Mouse (Mus musculus) midbrain, embryonic 10.5 days (tissue): Measurements from ENCODE around the gene Tnfrsf25. TPM values are rescaled to one million over a fixed set of nuclear protein-coding genes. Genes with fewer than 3 reads are reported as not detected.

ENCODE experiments used
- DNase-seq: peaks from one replicate; pipeline ENCODE4 v3.0.0-alpha.2; 2017; ENCODE audit warnings: low spot score
- H3K27ac ChIP-seq: fragments of 300-500 bp; sonication (generic); replicated peaks from 2 replicates; pipeline ENCODE4 v1.5.1; 2016; ENCODE audit warnings: mild to moderate bottlenecking
- H3K27me3 ChIP-seq: fragments of 300-500 bp; sonication (generic); 2 replicates; pipeline ENCODE4 v1.6.1; 2016; ENCODE audit warnings: low read depth, mild to moderate bottlenecking; ENCODE audit not compliant: poor library complexity, severe bottlenecking
- H3K36me3 ChIP-seq: fragments of 300-500 bp; sonication (generic); 2 replicates; pipeline ENCODE4 v1.6.1; 2016; ENCODE audit warnings: mild to moderate bottlenecking, moderate library complexity
- H3K4me1 ChIP-seq: fragments of 300-500 bp; sonication (generic); 2 replicates; pipeline ENCODE4 v1.6.1; 2016
- H3K4me3 ChIP-seq: fragments of 300-500 bp; sonication (generic); 2 replicates; pipeline ENCODE4 v1.5.1; 2016; ENCODE audit warnings: mild to moderate bottlenecking, moderate library complexity
- H3K9me3 ChIP-seq: fragments of 300-500 bp; sonication (generic); replicated peaks from 2 replicates; pipeline ENCODE4 v1.6.1; 2016; ENCODE audit warnings: mild to moderate bottlenecking
- WGBS: fragments of 180-500 bp; shearing (Covaris S2); methylation state at CpG from one replicate; pipeline ENCODE4 v1.1.7; 2016; 5-methylcytosine and 5-hydroxymethylcytosine counted together
- polyA plus RNA-seq: library from polyadenylated mRNA; unstranded; fragments of >200 nt; fragmentation: Nextera tagmentation; extraction: Ambion mirVana; gene quantifications from 2 replicates; pipeline ENCODE4 v1.2.1, GENCODE M21; 2016

The Tnfrsf25 gene
- polyA plus RNA-seq, 1 experiment from 2014 or later, result 0.47 TPM

DNA sequence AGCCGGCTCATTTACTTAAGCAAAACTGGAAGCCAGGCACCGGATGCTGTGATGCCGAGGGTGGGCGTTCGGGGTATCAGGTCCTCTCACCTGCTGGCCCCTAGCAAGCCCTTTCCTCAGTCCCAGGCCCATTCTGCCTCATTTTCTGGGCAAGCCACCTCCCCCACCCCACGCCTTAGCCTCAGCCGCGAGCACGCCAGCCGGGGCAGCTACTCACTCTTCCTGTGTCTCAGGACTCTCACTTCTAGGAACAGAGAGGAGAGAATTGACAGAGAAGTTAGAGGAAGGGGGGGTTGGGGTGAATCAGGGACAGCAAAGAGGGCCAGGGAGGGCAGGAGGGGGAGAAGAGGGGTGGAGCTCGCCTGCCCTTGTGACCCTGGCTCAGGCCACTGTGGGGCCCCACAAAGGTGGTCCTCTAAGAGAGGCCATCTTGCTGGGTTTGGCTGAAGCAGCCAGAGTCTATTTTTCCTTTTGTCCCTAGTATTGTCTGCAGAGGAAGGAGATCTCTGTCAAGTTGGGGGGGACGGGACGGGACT, 13.7 kb downstream of the Tnfrsf25 start:
- no peaks in the 10 kb centered on the region for H3K36me3 ChIP-seq
- no peak overlapping the region for H3K27ac ChIP-seq
- WGBS, result 20% methylated on average over 13 of the region's 13 CpGs
- no peak overlapping the region for H3K4me3 ChIP-seq
- peaks cover 70% of the 10 kb centered on the region for H3K4me1 ChIP-seq
- DNase-seq, result no peak
- H3K9me3 ChIP-seq, result no peaks in the 10 kb centered on the region
- peaks cover 100% of the 10 kb centered on the region for H3K27me3 ChIP-seq

DNA sequence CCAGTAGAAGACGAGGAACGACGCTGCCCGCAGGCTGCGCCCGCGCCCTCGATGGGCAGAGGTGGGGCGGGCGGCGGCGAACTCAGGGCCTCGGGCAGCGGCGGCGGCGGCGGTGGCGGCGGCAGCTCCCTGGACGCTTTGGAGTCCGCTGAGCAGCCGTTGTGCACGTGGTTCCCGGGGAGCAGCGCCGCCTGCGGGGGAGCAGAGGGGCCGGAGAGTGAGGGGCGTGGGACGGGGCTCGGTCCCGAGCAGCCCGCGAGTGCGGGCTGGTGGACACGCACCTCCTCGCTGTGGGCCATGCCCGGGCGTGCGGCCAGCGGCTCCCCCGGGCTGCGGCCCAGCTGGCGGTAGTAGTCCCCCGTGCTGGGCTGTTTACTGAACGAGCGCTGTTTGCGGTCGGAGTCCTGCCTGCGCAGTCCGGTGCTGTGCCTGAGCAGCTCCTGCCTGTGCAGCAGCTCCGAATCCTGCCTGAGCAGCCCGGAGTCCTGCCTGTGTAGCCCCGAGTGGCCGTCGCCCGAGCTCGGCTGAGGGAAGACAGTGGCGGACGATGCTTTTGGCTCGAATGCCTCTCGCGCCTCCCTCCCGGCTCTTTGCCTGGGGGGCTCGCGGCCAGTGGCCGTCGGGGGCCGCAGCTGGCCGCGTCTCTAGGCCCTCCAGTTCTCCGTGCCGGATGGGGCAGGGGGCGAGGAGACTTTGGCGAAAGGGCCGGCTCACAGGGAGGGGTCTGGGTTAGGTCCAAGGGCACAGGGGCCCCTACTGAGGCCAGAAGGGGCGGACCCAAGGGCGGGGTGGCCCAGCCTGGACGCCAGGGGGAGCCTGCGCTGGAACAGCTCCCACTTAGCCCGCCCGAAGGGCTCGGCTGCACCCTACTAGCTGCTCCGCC, 15.3 kb downstream of the Tnfrsf25 start:
- Histone ChIP-seq H3K4me3 (peak overlapping the region; percentile 52), H3K27me3 (peaks cover 100% of the 10 kb centered on the region), H3K27ac (no peak overlapping the region; the same call in 1 of the 2 replicates), H3K36me3 (no peaks in the 10 kb centered on the region), H3K4me1 (peaks cover 56% of the 10 kb centered on the region), H3K9me3 (no peaks in the 10 kb centered on the region)
- DNase-seq, result peak; percentile 69
- under 1% methylated on average over 74 of the region's 85 CpGs for WGBS

DNA sequence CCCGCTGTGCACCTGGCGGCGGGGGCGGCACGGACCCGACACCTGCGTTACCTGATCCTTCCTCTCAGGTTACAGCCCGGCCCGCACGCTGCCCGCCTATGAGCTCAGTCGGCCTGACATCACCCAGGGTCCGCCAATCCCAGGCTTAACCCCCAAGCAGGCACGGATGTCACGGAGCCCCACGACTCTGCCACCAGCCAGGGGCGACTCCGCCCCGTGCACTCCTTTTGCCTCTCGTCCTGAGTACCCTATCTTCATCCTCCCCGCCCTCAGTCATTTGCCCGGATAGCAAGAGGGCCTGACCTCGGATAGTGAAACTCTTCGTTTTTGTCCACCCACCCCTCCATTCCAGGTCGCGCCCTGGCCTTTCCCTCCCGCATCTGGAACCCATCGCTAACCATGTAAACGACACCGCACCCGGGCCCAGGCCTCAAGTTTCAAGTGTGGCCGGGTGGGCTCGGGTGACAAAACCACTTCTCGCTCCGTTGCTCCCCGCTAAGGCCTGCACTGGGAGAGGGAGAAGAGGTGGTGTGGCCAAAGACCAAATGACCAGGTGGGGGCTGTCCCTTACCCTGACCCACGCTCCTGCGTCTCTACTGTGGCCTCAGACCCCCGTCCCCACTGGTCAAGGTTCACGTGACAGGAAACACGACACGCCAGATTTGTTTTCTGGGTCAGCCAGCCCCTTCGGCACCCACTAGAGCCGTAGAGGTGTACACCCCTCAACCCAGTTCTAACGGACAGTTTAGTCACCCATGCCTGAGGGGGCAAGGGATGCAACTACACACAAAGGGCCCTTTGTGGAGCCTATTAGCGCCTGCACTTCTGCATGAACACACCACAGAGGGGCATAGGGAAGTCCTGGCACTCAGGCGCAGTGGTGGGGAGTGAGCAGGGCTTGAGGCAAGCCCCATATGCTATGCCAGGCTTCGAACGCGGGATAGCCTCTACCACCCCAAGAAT, 16.4 kb downstream of the Tnfrsf25 start:
- Histone ChIP-seq H3K4me3 (peak overlapping the region; percentile 52), H3K27me3 (peaks cover 99% of the 10 kb centered on the region), H3K27ac (no peak overlapping the region; the same call in 1 of the 2 replicates), H3K36me3 (no peaks in the 10 kb centered on the region), H3K4me1 (peaks cover 52% of the 10 kb centered on the region), H3K9me3 (no peaks in the 10 kb centered on the region)
- DNase-seq, result no peak
- 5% methylated on average over 50 of the region's 50 CpGs for WGBS

GRCm38 (mm10) chr4:152132772-152133169, 17.0 kb downstream of the Tnfrsf25 start:
- Histone ChIP-seq H3K36me3 (no peaks in the 10 kb centered on the region), H3K4me1 (peaks cover 52% of the 10 kb centered on the region), H3K27ac (no peak overlapping the region), H3K27me3 (peaks cover 99% of the 10 kb centered on the region), H3K4me3 (no peak overlapping the region), H3K9me3 (no peaks in the 10 kb centered on the region)
- 29% methylated on average over 10 of the region's 10 CpGs for WGBS
- no peak for DNase-seq

GRCm38 (mm10) chr4:152133213-152133612, 17.5 kb downstream of the Tnfrsf25 start:
- WGBS, result 46% methylated on average over 5 of the region's 5 CpGs
- Histone ChIP-seq H3K4me3 (no peak overlapping the region), H3K36me3 (no peaks in the 10 kb centered on the region), H3K27me3 (peaks cover 99% of the 10 kb centered on the region), H3K27ac (no peak overlapping the region), H3K9me3 (no peaks in the 10 kb centered on the region), H3K4me1 (peaks cover 51% of the 10 kb centered on the region)
- DNase-seq, result no peak

DNA sequence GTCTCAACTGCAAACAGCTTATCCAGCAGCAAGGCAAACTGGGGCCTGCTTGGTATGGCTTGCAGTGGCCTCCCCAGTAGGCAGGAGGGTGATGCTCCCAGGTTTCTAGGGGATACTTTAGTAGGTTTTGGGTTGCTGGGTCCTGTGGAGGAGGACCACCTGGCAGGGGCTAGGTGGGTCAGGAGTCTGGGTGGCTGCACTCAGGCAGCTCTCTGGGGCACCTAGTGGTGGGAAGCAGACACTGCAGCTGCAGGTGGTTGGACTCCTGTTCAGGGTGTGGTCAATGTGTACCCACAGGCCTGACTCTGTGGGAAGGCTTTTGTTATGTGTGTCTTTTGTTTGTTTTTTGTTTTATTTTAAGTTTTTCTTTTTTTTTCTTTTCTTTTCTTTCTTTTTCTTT, 18.8 kb downstream of the Tnfrsf25 start:
- Histone ChIP-seq H3K27me3 (peaks cover 96% of the 10 kb centered on the region), H3K4me3 (no peak overlapping the region), H3K9me3 (no peaks in the 10 kb centered on the region), H3K36me3 (no peaks in the 10 kb centered on the region), H3K27ac (no peak overlapping the region), H3K4me1 (peaks cover 50% of the 10 kb centered on the region)
- no peak for DNase-seq

- H3K36me3 ChIP-seq, result no peaks in the 10 kb centered on the region
- H3K4me1 ChIP-seq, result peaks cover 41% of the 10 kb centered on the region
- WGBS, result 80% methylated on average over 12 of the region's 12 CpGs
- peaks cover 94% of the 10 kb centered on the region for H3K27me3 ChIP-seq
- H3K27ac ChIP-seq, result no peak overlapping the region
- no peak overlapping the region for H3K4me3 ChIP-seq
- no peaks in the 10 kb centered on the region for H3K9me3 ChIP-seq
- DNase-seq, result no peak
Observed at GRCm38 (mm10) chr4:152135363-152135762, 19.6 kb downstream of the Tnfrsf25 start.

DNA sequence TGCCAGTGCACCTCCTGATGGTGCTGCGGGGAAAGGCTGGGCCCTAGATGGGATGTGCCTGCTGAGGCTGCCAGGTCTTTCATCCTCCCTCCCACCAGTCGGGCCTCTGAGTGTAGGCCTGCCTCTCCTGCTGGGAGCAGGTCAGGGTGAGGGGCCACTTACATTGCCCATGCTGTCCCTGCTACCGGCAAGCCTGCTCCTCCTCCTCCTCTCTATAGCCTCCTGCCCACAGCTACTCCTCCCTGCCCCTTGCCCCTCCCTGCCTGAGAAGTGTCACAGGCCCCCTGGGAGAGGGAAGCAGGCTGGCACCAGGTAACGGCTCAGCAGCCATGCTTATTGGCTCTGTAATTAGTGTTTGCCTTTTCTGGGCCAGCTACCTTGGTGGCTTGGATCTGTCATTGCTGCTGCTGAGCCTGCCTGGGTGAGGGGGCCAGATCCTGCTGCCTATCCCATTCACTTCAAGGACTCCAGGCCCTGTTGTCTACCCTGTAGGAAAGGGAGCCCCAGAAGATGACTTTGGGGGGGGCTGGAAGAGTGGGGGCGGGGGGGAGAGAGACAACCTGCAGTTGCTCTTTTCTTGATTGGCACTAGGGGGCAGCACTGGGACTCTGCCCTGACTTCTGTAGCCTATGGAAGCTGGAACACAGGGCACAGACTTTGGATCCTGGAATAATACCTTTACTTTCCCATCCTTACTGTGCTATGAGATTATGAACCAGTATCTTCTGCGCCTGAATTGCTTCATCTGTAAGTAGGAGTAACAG, 20.6 kb downstream of the Tnfrsf25 start:
- H3K4me3 ChIP-seq, result no peak overlapping the region
- H3K27me3 ChIP-seq, result peaks cover 94% of the 10 kb centered on the region
- no peaks in the 10 kb centered on the region for H3K36me3 ChIP-seq
- H3K27ac ChIP-seq, result no peak overlapping the region
- 29% methylated on average over 6 of the region's 6 CpGs for WGBS
- DNase-seq, result no peak
- no peaks in the 10 kb centered on the region for H3K9me3 ChIP-seq
- peaks cover 32% of the 10 kb centered on the region for H3K4me1 ChIP-seq

GRCm38 (mm10) chr4:152136876-152137250, 21.1 kb downstream of the Tnfrsf25 start:
- Histone ChIP-seq H3K36me3 (no peaks in the 10 kb centered on the region), H3K27ac (no peak overlapping the region), H3K4me3 (no peak overlapping the region), H3K4me1 (peaks cover 26% of the 10 kb centered on the region), H3K27me3 (peaks cover 94% of the 10 kb centered on the region), H3K9me3 (no peaks in the 10 kb centered on the region)
- no peak for DNase-seq
- 92% methylated on average over 2 of the region's 2 CpGs for WGBS

- no peaks in the 10 kb centered on the region for H3K36me3 ChIP-seq
- peak; percentile 90 for DNase-seq
- H3K27me3 ChIP-seq, result peaks cover 85% of the 10 kb centered on the region
- H3K27ac ChIP-seq, result no peak overlapping the region
- H3K4me1 ChIP-seq, result peaks cover 17% of the 10 kb centered on the region
- no peaks in the 10 kb centered on the region for H3K9me3 ChIP-seq
- 3% methylated on average over 51 of the region's 51 CpGs for WGBS
- H3K4me3 ChIP-seq, result peak overlapping the region; percentile 52
Observed at GRCm38 (mm10) chr4:152138497-152139260, 22.9 kb downstream of the Tnfrsf25 start.

- Histone ChIP-seq H3K4me3 (no peak overlapping the region), H3K36me3 (no peaks in the 10 kb centered on the region), H3K9me3 (no peaks in the 10 kb centered on the region), H3K27ac (no peak overlapping the region), H3K27me3 (peaks cover 76% of the 10 kb centered on the region), H3K4me1 (peaks cover 17% of the 10 kb centered on the region)
- 27% methylated on average over 6 of the region's 6 CpGs for WGBS
- DNase-seq, result peak; percentile 58
Observed at GRCm38 (mm10) chr4:152140441-152140840, 24.7 kb downstream of the Tnfrsf25 start.
